ENCODE assay signal across 16 mouse cellular contexts in the genomic region with DNA sequence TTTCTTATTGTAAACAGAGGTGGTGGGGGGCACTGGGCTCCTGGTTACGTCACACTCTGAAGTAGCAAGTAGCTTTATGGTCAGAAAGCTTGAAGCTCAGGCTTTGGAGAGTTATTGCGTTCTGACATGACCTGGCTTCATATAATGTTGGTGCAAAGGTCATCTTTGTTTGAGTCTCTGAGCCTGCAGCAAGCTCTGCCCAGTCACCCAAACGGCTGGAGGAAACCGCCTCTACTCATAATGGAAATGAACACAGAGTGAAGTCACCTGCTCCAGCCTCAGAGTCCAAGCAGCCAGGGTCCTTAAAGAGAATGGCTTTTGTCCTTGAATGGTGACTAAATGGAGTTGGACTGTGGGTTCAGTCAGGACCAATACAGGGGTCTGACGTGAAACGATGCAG.
"Had no signal": no experiment of that assay in that cellular context is flagged by ENCODE, and none has a peak within 500 bp of the region (broad histone marks: within the 10 kb centered on the region; RNA-seq: fewer than 3 reads in every experiment).

No protein-coding gene starts in this region.

- H3K27me3 ChIP-seq: kidney, embryonic 15.5 days; midbrain, embryonic 13.5 days; stomach, embryonic 15.5 days had no signal

- H3K4me1 ChIP-seq: stomach, embryonic 15.5 days had no signal

- H3K9me3 ChIP-seq: kidney, embryonic 15.5 days; limb, embryonic 12.5 days; midbrain, embryonic 13.5 days; stomach, embryonic 15.5 days had no signal

- ATAC-seq: lung, postnatal 0 days; midbrain, embryonic 13.5 days had no signal

- H3K4me3 ChIP-seq: kidney, embryonic 15.5 days; limb, embryonic 12.5 days; midbrain, embryonic 13.5 days; stomach, embryonic 15.5 days had no signal

- H3K36me3 ChIP-seq: limb, embryonic 12.5 days; midbrain, embryonic 13.5 days; stomach, embryonic 15.5 days had no signal

- H3K4me2 ChIP-seq: kidney, embryonic 15.5 days; limb, embryonic 12.5 days; midbrain, embryonic 13.5 days; stomach, embryonic 15.5 days had no signal

- H3K27ac ChIP-seq: kidney, embryonic 15.5 days; limb, embryonic 12.5 days; liver, embryonic 14.5 days; midbrain, embryonic 13.5 days; stomach, embryonic 15.5 days had no signal

- DNase-seq: kidney, adult 11 months; kidney, postnatal 36 days; layer of hippocampus, adult 9-11 months; layer of hippocampus, postnatal 36 days; liver; lung, adult 2 months; lung, postnatal 36 days; right cerebral cortex, postnatal 14 days; thymus, adult 18-20 months; thymus, postnatal 14 days had no signal

- H3K9ac ChIP-seq: kidney, embryonic 15.5 days; limb, embryonic 12.5 days; liver, embryonic 14.5 days; midbrain, embryonic 13.5 days; stomach, embryonic 15.5 days had no signal
